Mouse (Mus musculus) adrenal gland, adult 18-20 months (tissue): ENCODE measurements at regions not wholly inside any gene's neighbourhood (a gene's known extent, or its start where the extent isn't known, plus 50 kb on each side); places are given as distances from the start of the nearest gene placed in this dataset.
A peak's percentile ranks its signal among the peaks of the same experiment; 100 is the strongest.
"Not testable (repeated sequence)": the region's sequence is repeated elsewhere in the genome, so short reads cannot be mapped to it uniquely, and the experiment has no call there.

ENCODE experiments used
- DNase-seq, 2 experiments: peaks; one replicate each; pipeline ENCODE4 v3.0.0; 2021 to 2022; ENCODE audit warnings: low spot score in 2 of 2

DNA sequence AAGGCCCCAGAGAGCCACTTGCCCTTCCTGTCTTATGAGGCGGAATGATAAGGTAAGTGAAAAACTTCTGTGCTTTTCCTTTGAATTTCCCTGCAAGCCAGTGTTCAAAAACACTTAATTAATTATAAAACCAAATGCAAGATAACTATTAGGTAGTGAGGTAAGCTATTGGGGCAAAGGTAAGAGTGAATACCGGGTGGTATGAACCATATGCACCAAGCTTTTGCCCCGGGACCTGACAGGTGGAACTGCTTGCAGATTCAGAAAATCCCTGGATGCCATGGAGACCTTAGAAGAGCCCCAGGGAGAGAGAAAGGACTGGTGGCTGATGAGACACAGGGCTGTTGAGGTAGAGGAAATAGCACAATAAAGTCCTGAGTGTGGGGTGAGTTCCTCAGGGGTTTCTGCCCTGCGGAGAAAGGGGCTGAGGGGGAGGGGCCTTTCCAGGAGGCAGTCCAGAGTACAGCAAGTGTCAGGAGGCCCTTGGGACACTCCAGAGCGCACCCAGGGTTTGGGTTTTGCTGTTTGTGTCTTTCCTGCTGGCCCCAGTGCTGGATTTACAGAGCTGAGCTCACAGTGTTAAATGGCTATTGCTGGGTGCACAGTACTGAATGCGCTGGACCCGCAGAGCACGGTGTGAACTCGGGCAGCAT is 317.1 kb downstream of the Fgf9 start:
- no peak for DNase-seq

DNA sequence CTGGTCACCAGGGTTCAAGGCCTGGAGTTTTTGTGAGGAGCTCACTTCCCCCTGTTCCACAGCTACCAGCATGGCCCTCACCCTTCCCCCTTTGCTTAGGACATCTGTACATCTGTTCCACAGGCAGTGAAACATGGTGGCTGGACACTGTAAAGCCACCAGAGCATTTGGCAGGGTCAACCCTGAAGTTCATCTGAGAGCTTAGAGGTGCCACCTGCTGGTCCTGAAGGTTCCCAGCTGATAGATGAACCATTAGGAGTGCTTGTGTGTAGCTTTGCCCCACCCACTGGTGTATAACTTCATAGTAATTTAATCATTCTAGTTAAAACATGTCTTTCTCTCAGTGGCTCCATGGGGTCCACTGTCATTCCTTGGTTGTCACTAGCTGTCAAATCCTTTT is 304.7 kb downstream of the Fgf9 start:
- no peak for DNase-seq

DNA sequence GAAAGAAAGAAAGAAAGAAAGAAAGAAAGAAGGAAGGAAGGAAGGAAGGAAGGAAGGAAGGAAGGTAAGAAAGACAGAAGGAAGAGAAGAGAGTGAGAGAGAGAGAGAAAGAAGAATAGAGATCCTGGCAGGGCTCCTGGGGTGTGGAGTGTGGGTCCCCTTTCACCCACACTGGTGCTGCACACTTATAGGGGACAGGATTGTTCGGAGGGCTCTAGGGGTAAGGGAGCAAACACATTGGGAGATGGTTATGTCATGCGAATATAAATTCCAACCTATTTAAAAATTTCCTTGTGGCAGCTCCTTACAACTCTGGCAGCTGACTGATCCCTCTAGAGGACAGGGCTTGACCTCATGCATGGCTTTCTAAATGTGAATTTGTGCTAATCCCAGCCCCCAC is 286.5 kb downstream of the Fgf9 start:
- no peak for DNase-seq

GRCm38 (mm10) chr14:58352986-58353385 is 282.6 kb downstream of the Fgf9 start:
- DNase-seq = no peak

GRCm38 (mm10) chr14:58336148-58336547 is 265.8 kb downstream of the Fgf9 start:
- DNase-seq = no peak

DNA sequence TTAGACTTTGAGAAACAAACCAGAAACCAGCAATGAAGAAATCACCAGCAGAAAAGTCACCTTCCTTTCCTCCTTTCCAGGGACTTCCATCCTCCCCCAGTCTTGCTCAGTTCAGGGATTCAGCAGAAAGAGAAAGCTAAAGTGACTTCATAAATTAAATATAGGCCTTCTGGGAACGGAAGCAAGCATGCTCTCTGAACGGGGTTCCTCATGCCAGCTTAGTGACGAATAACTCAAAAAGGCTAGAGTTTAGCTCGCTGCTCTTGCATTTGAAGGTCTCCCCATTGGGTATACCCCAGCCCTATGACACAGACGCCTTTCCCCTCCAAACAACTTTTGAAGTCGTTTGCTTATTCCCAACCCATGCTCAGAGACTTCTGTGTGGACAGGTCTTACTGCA is 252.8 kb downstream of the Fgf9 start:
- DNase-seq = no peak

GRCm38 (mm10) chr14:58322461-58322860 is 252.1 kb downstream of the Fgf9 start:
- DNase-seq = no peak

GRCm38 (mm10) chr14:58321875-58322274 is 251.5 kb downstream of the Fgf9 start:
- no peak for DNase-seq

- DNase-seq = no peak
Measured at GRCm38 (mm10) chr14:58321234-58321633, 250.9 kb downstream of the Fgf9 start.

GRCm38 (mm10) chr14:58317640-58318039 is 247.3 kb downstream of the Fgf9 start:
- no peak for DNase-seq

GRCm38 (mm10) chr14:58317231-58317630 is 246.9 kb downstream of the Fgf9 start:
- DNase-seq = no peak

- no peak for DNase-seq
Measured at GRCm38 (mm10) chr14:58307695-58308094, 237.3 kb downstream of the Fgf9 start.

- DNase-seq = no peak
Measured at GRCm38 (mm10) chr14:58306832-58307521, 236.6 kb downstream of the Fgf9 start.

GRCm38 (mm10) chr14:58300411-58300887 is 230.1 kb downstream of the Fgf9 start:
- DNase-seq = no peak

- DNase-seq = no peak
Measured at GRCm38 (mm10) chr14:58286007-58286525, 215.7 kb downstream of the Fgf9 start.

DNA sequence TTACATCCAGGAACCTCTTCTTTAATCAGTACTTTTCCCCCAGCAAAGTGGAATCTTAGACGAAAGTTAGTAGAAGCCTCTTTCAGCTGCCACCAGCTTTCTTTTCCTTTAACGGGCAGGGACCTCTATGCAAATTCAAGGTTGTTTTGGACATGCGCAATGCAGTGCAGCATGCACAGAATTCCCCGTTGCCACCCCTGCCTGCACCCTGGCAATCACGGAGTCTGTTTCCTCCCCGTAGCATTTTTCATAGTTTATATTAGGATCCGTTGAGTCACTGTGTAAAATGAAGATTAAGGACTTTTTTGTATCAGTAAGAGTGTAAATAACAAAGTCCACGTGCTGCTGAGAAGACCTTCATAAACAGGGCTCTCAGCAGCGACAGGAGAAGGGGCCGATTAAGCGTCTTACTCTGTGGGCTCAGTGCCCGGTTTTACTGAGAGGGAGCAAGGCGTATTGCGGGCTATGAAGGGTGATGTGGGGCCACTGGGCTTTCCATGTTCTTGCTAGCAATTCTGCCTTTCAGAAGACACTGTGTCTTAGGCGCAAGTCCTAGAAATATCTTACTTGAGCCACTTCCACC is 212.5 kb downstream of the Fgf9 start:
- DNase-seq = peak in 1 of 2 experiments; percentile 38

DNA sequence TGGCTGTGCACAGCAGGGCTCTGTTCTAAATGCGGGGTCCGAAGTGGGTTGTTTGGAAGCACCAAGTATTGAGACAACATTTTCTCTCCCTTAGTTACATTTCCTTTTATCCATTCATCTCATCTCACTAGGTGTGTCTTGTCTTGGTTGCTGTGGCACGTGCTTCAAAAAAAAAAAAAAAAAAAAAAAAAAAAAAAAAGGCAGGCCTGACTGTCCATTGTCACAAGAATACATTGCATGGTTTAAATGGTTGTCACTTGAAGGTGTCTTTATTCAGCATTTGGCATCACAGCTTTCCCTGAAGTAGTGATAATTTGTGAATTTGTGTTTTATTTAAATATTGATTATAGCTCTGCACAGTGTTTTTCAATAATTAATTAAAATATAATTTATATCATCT is 211.9 kb downstream of the Fgf9 start:
- no peak for DNase-seq

- not testable (repeated sequence) for DNase-seq
Measured at GRCm38 (mm10) chr14:58274440-58274839, 204.1 kb downstream of the Fgf9 start.

GRCm38 (mm10) chr14:58273693-58274419 is 203.5 kb downstream of the Fgf9 start:
- DNase-seq = no peak

DNA sequence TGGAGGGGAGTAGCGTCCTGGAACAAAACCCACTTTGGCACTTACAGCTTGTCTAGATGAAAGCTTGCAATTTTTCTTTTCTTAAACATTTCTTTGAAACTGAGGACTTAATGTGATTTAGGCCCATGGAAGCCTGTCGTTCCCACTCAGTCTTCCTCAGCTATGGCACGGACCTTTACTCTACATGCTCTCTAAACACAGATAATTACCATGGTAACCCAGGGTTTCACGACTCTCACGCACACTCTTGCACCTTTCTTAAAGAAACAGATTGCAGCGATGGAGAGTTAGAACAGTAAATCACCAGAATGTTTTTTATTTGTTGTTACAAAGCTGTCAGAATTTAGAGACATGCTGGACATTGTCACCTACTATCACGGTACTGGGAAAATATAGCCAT is 195.0 kb downstream of the Fgf9 start:
- no peak for DNase-seq

GRCm38 (mm10) chr14:58264401-58264800 is 194.1 kb downstream of the Fgf9 start:
- no peak for DNase-seq
